Mouse (Mus musculus) gastrocnemius, postnatal 36 days (tissue): ENCODE results near the gene Arfgap3. TPM values are rescaled to one million over a fixed set of nuclear protein-coding genes. Genes with fewer than 3 reads are reported as not detected.

Experiments
- DNase-seq, 2 experiments: peaks; one replicate each; pipeline ENCODE4 v3.0.0; 2022
- intact Hi-C: fragments of 180-260 bp; cut with DNase I; formaldehyde crosslinking; loops from one replicate; pipeline ENCODE4 v1.15.1; 2025
- total RNA-seq, 2 experiments: library from RNA; stranded (reverse); gene quantifications; 2 replicates each; pipeline ENCODE4 v1.2.3; 2021

Gene Arfgap3
- total RNA-seq, 2 experiments from 2014 or later: 5.7 to 6.1 TPM

DNA sequence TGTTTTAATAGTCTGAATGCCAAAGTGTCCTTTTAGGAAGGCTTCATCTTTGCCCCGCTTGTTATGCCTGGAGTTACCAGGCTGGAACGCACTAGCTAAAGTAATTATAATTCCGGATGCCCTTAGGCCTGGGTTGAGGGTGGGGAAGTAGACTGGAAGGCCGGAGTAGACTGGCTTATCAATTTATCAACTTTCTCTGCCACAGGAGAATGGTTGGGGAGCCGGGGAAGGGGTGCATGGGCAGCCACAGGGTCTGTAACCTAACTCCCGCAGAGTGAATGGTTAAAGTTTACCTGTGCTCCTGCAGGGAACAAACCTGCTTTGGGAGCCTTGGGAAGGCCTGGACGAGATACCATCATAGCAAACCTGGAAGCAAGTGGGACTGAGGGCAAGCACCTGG, 94.1 kb downstream of the Arfgap3 start:
- DNase-seq: no peak
- intact Hi-C loops: no loop called here

DNA sequence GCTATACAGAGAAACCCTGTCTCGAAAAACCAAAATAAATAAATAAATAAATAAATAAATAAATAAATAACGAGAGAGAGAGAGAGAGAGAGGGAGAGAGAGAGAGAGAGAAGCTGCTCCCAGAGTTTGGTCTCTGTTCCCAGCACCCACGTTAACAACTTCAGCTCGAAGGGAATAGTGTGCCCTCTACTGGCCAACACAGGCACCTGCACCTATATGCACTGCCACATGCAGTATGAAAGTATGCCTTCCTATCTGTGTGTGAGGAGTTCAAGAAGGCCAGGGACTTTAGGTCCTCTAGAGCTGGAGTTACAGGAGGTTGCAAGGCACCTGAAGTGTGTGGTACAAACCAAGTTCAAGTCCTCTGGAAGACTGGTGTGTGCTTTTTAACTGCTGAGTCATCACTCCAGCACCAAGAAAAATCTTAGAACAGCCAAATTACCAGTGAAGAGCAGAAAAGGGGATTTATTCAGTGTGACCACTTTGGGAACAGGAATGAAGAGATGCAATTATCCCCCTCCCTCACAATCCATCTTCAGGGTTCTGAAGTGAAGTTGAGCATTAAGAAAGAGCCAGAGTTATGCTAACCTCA, 94.8 kb downstream of the Arfgap3 start:
- DNase-seq: no peak
- intact Hi-C loops: no loop called here

DNA sequence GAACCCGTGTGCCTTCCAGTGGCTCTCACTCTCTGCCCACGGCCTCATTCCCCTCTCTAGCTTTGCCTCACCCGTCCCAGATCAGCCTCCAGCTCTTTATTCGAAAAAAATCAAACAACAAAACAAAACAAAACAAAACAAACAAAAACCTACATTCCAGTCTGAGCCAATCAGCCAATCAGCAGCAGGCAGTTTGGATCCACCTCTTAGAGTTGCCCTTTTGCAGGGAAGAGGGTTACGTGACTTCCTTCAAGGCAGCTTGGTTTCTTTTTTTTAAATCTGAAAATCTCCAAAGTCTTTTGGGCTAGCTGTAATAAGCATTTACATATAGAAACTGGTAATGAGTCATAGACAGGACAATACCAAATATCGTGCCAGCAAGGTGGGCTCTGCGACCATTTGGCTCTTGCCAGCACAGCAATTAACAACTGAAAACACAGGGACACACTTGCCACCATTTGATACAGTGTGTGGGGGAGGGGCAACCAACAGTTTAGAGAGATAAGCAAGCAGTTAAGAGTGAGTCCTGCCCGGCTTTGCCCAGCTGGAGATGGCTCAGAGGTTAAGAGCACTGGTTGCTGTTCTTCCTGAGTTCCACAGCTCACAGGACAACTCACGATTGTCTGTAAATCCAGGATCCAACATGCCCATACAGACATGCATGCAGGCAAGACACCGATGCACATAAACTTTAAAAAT, 95.5 kb downstream of the Arfgap3 start:
- intact Hi-C loops: no loop called here
- DNase-seq: no peak

DNA sequence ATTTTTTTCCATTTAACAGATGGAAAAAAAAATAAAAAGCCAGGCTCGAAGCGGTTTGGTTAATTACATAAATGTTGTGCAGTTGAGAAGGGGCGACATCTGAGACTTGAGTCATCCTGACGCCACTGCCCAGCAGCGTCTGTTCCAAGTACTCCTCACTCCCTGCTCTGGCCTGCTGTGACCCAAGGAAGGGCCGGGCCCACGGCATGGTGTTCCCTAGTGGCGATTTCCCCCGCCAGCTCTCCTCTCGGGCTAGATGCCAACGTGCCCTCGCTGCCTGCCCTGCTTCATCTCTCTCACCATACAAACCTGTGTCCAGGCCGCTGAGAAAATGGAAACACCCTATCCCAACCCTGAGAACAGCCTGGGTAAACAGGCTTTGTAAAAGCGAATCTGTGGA, 98.0 kb downstream of the Arfgap3 start:
- intact Hi-C loops: no loop called here
- peak; percentile 40 to 54 for DNase-seq

DNA sequence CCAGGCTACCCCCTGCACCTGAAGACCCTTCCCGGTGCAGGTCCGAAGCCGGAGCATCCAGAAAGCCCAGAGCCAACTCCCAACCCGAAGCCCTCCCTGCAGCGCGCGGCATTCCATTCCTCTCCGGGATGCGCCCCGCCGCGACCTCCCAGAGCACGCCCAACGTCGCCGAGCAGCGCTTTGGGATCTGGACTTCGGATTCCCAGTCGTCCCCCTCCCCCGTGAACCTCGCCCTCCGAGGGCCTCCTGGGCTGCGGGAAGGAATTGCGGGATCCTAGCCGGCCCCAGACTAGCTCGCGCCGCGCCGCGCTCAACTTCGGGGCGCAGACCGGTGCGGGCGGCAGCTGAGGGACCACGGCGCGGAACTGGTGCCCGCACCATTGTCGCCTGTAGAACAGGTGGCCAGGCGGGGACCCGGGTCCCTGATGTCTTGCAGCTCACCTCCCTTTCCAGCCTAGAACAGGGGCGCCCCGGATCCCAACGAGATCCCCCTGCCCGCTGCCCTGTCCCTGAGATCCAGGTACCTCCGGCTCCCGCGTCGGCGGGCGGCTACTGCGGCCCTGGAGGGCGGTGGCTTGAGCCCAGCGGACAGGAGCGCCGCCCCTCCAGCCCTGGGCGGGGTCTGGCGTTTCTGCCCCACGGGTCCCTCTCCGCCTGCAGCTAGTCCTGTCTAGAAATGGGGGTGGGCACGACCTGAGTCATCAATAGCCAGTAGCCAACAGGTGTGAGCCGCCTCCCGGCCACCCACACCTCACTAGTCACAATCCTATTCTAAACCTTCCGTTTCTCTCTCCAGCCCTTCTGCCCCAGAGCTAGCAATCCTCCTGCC, 98.7 kb downstream of the Arfgap3 start, which contains the start of gene A4galt:
TSS of gene A4galt (minus strand) at position 599 of the 829 bp plus-strand sequence.
- intact Hi-C loops: no loop called here
- DNase-seq: peak; percentile 45 to 57

DNA sequence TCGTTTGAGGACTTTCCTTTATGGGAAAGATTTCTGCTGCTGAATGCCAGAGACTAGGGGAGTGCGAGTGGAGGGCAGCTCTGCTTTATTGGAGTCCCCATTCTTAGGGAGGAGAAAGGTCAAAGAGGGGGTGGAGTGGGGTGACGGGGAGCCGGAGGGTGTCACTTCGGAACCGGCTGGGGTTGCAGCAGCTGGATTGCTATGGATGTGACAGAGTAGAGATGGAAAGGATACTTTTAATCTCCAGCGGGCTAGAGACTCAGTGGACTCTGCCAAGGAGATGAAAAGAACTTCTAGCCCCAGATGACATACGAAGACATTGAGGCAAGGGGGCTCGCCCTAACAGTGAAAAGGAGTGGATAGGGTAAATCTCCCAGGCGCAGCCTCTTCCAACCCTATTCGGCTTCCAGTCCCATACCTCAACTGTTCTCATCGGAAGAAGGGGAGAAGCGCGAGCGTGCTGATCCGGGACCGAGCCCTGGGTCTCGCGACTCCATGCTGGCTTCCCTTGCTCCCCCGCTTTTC, 99.3 kb downstream of the Arfgap3 start:
- peak in 1 of 2 experiments; percentile 26 for DNase-seq
- intact Hi-C loops: no loop called here

Other genes starting within 250 kb of the Arfgap3 start
- gene Rrp7a, start 227.4 kb downstream of the Arfgap3 start, total RNA-seq: 10 to 100 TPM; 33.6 to 40.4 TPM
- 10 to 100 TPM; 14.1 to 16.9 TPM for gene Poldip3, start 200.9 kb downstream of the Arfgap3 start, total RNA-seq
- 10 to 100 TPM; 41.8 to 54.2 TPM for gene Cyb5r3, start 177.7 kb downstream of the Arfgap3 start, total RNA-seq
- 1 to 10 TPM; 2.4 to 3.5 TPM for gene A4galt, start 98.5 kb downstream of the Arfgap3 start, total RNA-seq
- gene Pacsin2, start 114.4 kb upstream of the Arfgap3 start, total RNA-seq: 10 to 100 TPM; 41.4 to 50.5 TPM
- gene Ttll1, start 160.6 kb upstream of the Arfgap3 start, total RNA-seq: 1 to 10 TPM; 3.1 to 3.5 TPM
- gene Bik, start 176.6 kb upstream of the Arfgap3 start, total RNA-seq: 1 to 10 TPM in 1 of 2 experiments, under 1 TPM in 1; 0.76 to 1.6 TPM
- gene Tspo, start 213.3 kb upstream of the Arfgap3 start, total RNA-seq: 10 to 100 TPM; 20.8 to 23.4 TPM
- gene Mcat, start 213.5 kb upstream of the Arfgap3 start, total RNA-seq: 10 to 100 TPM; 18.2 to 20.1 TPM
- 1 to 10 TPM; 4.4 to 4.7 TPM for gene Ttll12, start 244.9 kb upstream of the Arfgap3 start, total RNA-seq